Comparison of ENCODE assay signal across 16 mouse cellular contexts in genomic region chr7:117415009-117415363, GRCm38 (mm10). TPM values are rescaled to one million over a fixed set of nuclear protein-coding genes. Genes with fewer than 3 reads are reported as not detected.
DNase-seq lines count a peak whose midpoint lies in the region; ATAC-seq lines count a peak whose summit lies in the region.
"Had no signal": no experiment of that assay in that cellular context is flagged by ENCODE, and none has a peak within 500 bp of the region (broad histone marks: within the 10 kb centered on the region; RNA-seq: fewer than 3 reads in every experiment).

No protein-coding gene starts in this region.

- no peak overlapping the region for H3K4me3 ChIP-seq in midbrain, embryonic 11.5 days (ENCODE audit: low read depth, low read length)
- H3K4me3 ChIP-seq in midbrain, embryonic 16.5 days (ENCODE audit: low read depth, low read length): no peak overlapping the region
- no peak overlapping the region for H3K4me3 ChIP-seq in embryonic facial prominence, embryonic 15.5 days (replicated peaks)
- H3K4me3 ChIP-seq in forebrain, embryonic 12.5 days (replicated peaks): no peak overlapping the region
- H3K4me3 ChIP-seq: heart, embryonic 12.5 days; hindbrain, embryonic 10.5 days; stomach, embryonic 15.5 days had no signal

- no peaks in the 10 kb centered on the region for H3K4me1 ChIP-seq in midbrain, embryonic 11.5 days (ENCODE audit: control insufficient read depth, insufficient read depth, low read length)
- H3K4me1 ChIP-seq in midbrain, embryonic 16.5 days (ENCODE audit: control insufficient read depth, insufficient read depth, low read length): no peaks in the 10 kb centered on the region
- peaks cover 43% of the 10 kb centered on the region for H3K4me1 ChIP-seq in embryonic facial prominence, embryonic 15.5 days
- H3K4me1 ChIP-seq in forebrain, embryonic 12.5 days: peaks cover 22% of the 10 kb centered on the region
- H3K4me1 ChIP-seq: stomach, embryonic 15.5 days had no signal

- no peaks in the 10 kb centered on the region for H3K36me3 ChIP-seq in midbrain, embryonic 11.5 days (ENCODE audit: control insufficient read depth, insufficient read depth, low read length)
- H3K36me3 ChIP-seq in midbrain, embryonic 16.5 days (ENCODE audit: control insufficient read depth, insufficient read depth, low read length): no peaks in the 10 kb centered on the region
- H3K36me3 ChIP-seq in embryonic facial prominence, embryonic 15.5 days: no peaks in the 10 kb centered on the region
- H3K36me3 ChIP-seq in forebrain, embryonic 12.5 days (replicated peaks): no peaks in the 10 kb centered on the region
- H3K36me3 ChIP-seq: heart, embryonic 12.5 days; hindbrain, embryonic 10.5 days; stomach, embryonic 15.5 days had no signal

- no peak for DNase-seq in frontal cortex, postnatal 36 days (ENCODE audit: low spot score in 2 of 2)
- peak; percentile 54 for DNase-seq in midbrain, embryonic 11.5 days (ENCODE audit: low spot score, missing footprints)
- no peak for DNase-seq in Muller cell, postnatal 12 days (ENCODE audit: inconsistent ontology term)
- DNase-seq in MN1 (ENCODE audit: low spot score): no peak
- DNase-seq: cerebellum, adult 11 months; lung, adult 2 months; lung, postnatal 4 days; midbrain, embryonic 14.5 days had no signal

- no peak overlapping the region for H3K27ac ChIP-seq in midbrain, embryonic 11.5 days (ENCODE audit: low read depth, low read length)
- no peak overlapping the region for H3K27ac ChIP-seq in midbrain, embryonic 16.5 days (ENCODE audit: low read length)
- 0 out of 2 replicates have a peak overlapping the region, but pooled peaks have one; percentile 0 for H3K27ac ChIP-seq in embryonic facial prominence, embryonic 15.5 days (replicated peaks)
- no peak overlapping the region for H3K27ac ChIP-seq in forebrain, embryonic 12.5 days
- H3K27ac ChIP-seq: hindbrain, embryonic 10.5 days; stomach, embryonic 15.5 days had no signal

- H3K27me3 ChIP-seq in midbrain, embryonic 11.5 days (ENCODE audit: control insufficient read depth, insufficient read depth, low read length): no peaks in the 10 kb centered on the region
- H3K27me3 ChIP-seq in midbrain, embryonic 16.5 days (ENCODE audit: control insufficient read depth, insufficient read depth, low read depth, low read length): no peaks in the 10 kb centered on the region
- no peaks in the 10 kb centered on the region for H3K27me3 ChIP-seq in embryonic facial prominence, embryonic 15.5 days
- H3K27me3 ChIP-seq in forebrain, embryonic 12.5 days: no peaks in the 10 kb centered on the region
- H3K27me3 ChIP-seq: heart, embryonic 12.5 days; stomach, embryonic 15.5 days had no signal

- no peak overlapping the region for H3K9ac ChIP-seq in midbrain, embryonic 11.5 days (ENCODE audit: low read length)
- no peak overlapping the region for H3K9ac ChIP-seq in midbrain, embryonic 16.5 days (ENCODE audit: low read depth, low read length)
- H3K9ac ChIP-seq in embryonic facial prominence, embryonic 15.5 days: no peak overlapping the region
- no peak overlapping the region for H3K9ac ChIP-seq in forebrain, embryonic 12.5 days
- H3K9ac ChIP-seq: heart, embryonic 12.5 days; stomach, embryonic 15.5 days had no signal

- ATAC-seq in frontal cortex, adult (ENCODE audit: low TSS enrichment): peak; percentile 41
- ATAC-seq in midbrain, embryonic 11.5 days (ENCODE audit: low FRiP score): no peak
- no peak for ATAC-seq in midbrain, embryonic 16.5 days
- ATAC-seq in embryonic facial prominence, embryonic 15.5 days (ENCODE audit: insufficient number of reproducible peaks, low FRiP score, low TSS enrichment, low read depth): peak; percentile 21; the same call in 1 of the 2 replicates
- ATAC-seq in forebrain, embryonic 12.5 days (ENCODE audit: low FRiP score): no peak
- ATAC-seq: forebrain, embryonic 14.5 days had no signal

- 94% methylated on average over 8 of the region's 8 CpGs for WGBS in midbrain, embryonic 11.5 days
- 92% methylated on average over 8 of the region's 8 CpGs for WGBS in midbrain, embryonic 16.5 days
- 78% methylated on average over 8 of the region's 8 CpGs for WGBS in embryonic facial prominence, embryonic 15.5 days
- WGBS in forebrain, embryonic 12.5 days: 92% methylated on average over 8 of the region's 8 CpGs

- H3K9me3 ChIP-seq in midbrain, embryonic 11.5 days (ENCODE audit: control insufficient read depth, low read length): no peaks in the 10 kb centered on the region
- H3K9me3 ChIP-seq in midbrain, embryonic 16.5 days (replicated peaks; ENCODE audit: control insufficient read depth, low read length, poor library complexity, severe bottlenecking): no peaks in the 10 kb centered on the region
- H3K9me3 ChIP-seq in embryonic facial prominence, embryonic 15.5 days (replicated peaks): no peaks in the 10 kb centered on the region
- H3K9me3 ChIP-seq in forebrain, embryonic 12.5 days: no peaks in the 10 kb centered on the region
- H3K9me3 ChIP-seq: heart, embryonic 12.5 days; hindbrain, embryonic 10.5 days; stomach, embryonic 15.5 days had no signal

- no peak overlapping the region for H3K4me2 ChIP-seq in midbrain, embryonic 11.5 days
- H3K4me2 ChIP-seq in midbrain, embryonic 16.5 days (ENCODE audit: low read length): no peak overlapping the region
- no peak overlapping the region for H3K4me2 ChIP-seq in embryonic facial prominence, embryonic 15.5 days (replicated peaks)
- no peak overlapping the region for H3K4me2 ChIP-seq in forebrain, embryonic 12.5 days
- H3K4me2 ChIP-seq: heart, embryonic 12.5 days; stomach, embryonic 15.5 days had no signal

RNA-seq across cellular contexts. Expression of gene Xylt1, which starts 34.2 kb away (rescaled TPM):
- 0.83 and 1.1 TPM in 2 replicates for polyA plus RNA-seq in midbrain, embryonic 11.5 days (2014; fragmentation: Nextera tagmentation; extraction: Ambion mirVana)
- 2.1 and 2.5 TPM in 2 replicates for polyA plus RNA-seq in midbrain, embryonic 16.5 days (2015; fragmentation: Nextera tagmentation; extraction: Ambion mirVana)
- 2.3 and 2.7 TPM in 2 replicates for polyA plus RNA-seq in embryonic facial prominence, embryonic 15.5 days (2015; fragmentation: Nextera tagmentation; extraction: Ambion mirVana)
- 3.4 and 5.0 TPM in 2 replicates for polyA plus RNA-seq in forebrain, embryonic 12.5 days (2016; fragmentation: Nextera tagmentation; extraction: Ambion mirVana)

Comparison
In these comparisons a context has a peak if more than half of its experiments do, and no peak if none do; other contexts are left out.
1. ATAC-seq: peak in frontal cortex, adult (single experiment) and embryonic facial prominence, embryonic 15.5 days (single experiment); none in midbrain, embryonic 11.5 days (single experiment), midbrain, embryonic 16.5 days (single experiment) and forebrain, embryonic 12.5 days (single experiment).